Mouse (Mus musculus) C2C12 (cell line): ENCODE data around the gene Tmem253.

Experiments used
- CEBPB ChIP-seq: IDR thresholded peaks from one replicate; pipeline ENCODE4 v1.6.1; 2011; ENCODE audit warnings: low read depth, mild to moderate bottlenecking, control low read depth, moderate library complexity
- CTCF ChIP-seq: IDR thresholded peaks from one replicate; pipeline ENCODE4 v1.5.1; 2011; ENCODE audit not compliant: control insufficient read depth, insufficient read depth, insufficient read length

DNA sequence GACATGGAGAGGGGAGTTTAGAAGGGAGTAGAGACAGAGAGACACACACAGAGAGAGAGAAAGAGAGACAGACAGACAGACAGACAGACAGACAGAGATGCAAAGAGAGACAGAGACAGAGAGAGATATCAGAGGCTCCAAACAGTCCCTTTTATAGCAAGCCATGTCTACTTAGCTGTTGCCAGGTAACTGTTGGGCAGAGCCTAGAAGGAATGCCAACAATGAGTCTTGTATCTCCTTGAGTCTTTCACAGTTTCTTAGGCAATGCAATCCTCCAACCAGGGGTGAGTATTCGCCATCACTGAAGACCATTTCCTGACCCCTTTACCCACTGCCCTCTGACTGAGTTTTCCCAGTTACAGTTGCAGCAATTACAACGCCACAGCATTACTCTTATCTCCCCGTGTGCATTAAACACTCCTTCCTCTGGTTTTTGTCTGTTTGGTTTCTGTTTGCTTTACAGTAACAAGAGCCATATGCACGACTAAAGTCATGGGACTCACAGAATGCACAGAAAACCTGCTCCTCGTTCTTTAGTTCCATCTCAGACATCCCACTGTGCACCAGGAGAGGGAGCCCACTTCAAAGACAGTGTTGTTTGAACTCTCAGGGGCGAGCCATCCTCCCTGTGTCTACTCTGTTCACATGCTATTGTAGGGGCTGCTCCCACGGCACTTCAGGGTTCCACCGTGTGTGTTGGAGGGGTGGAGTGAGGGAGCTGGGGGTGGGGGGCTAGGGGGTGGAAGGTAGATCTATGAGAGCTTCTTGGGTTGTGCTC lies 29.6 kb downstream of the Tmem253 start:
- no peak for TF ChIP-seq CEBPB
- no peak for TF ChIP-seq CTCF
